Mouse (Mus musculus): Measurements from ENCODE around the gene Hbq1b.

Gene Hbq1b

GRCm38 (mm10) chr11:32300279-32301267 is 13.8 kb downstream of the Hbq1b start:
- DNase-seq: no peak

- DNase-seq: no peak
Measured at GRCm38 (mm10) chr11:32301506-32301905, 14.7 kb downstream of the Hbq1b start.

- no peak for DNase-seq
Measured at GRCm38 (mm10) chr11:32302824-32303419, 16.2 kb downstream of the Hbq1b start.

- no peak for DNase-seq
Measured at GRCm38 (mm10) chr11:32303455-32303854, 16.7 kb downstream of the Hbq1b start.

GRCm38 (mm10) chr11:32307006-32307405 is 20.2 kb downstream of the Hbq1b start:
- no peak for DNase-seq

GRCm38 (mm10) chr11:32309446-32309845 is 22.7 kb downstream of the Hbq1b start:
- DNase-seq: no peak

- DNase-seq: no peak
Measured at GRCm38 (mm10) chr11:32309928-32310327, 23.2 kb downstream of the Hbq1b start.

- DNase-seq: no peak
Measured at GRCm38 (mm10) chr11:32316009-32316408, 29.2 kb downstream of the Hbq1b start.

GRCm38 (mm10) chr11:32320507-32321195 is 33.9 kb downstream of the Hbq1b start:
- DNase-seq: no peak

GRCm38 (mm10) chr11:32321196-32321565 is 34.4 kb downstream of the Hbq1b start:
- peak; percentile 32 for DNase-seq

GRCm38 (mm10) chr11:32324609-32325008 is 37.8 kb downstream of the Hbq1b start:
- peak; percentile 73 for DNase-seq

GRCm38 (mm10) chr11:32331075-32331474 is 44.3 kb downstream of the Hbq1b start:
- DNase-seq: peak; percentile 33

- DNase-seq: no peak
Measured at GRCm38 (mm10) chr11:32331861-32332260, 45.1 kb downstream of the Hbq1b start.

GRCm38 (mm10) chr11:32333235-32333634 is 46.5 kb downstream of the Hbq1b start:
- DNase-seq: no peak

- no peak for DNase-seq
Measured at GRCm38 (mm10) chr11:32336435-32336907, 49.7 kb downstream of the Hbq1b start.

Data from kidney, adult 11 months (tissue).